Mouse (Mus musculus) liver, adult (tissue): ENCODE results near the gene Pramef25.
"Not testable (repeated sequence)": the region's sequence is repeated elsewhere in the genome, so short reads cannot be mapped to it uniquely, and the experiment has no call there.

Source experiments
- GATA4 ChIP-seq: IDR thresholded peaks from 2 replicates; pipeline ENCODE4 v1.6.1; 2014; ENCODE audit warnings: mild to moderate bottlenecking, low read length; ENCODE audit not compliant: insufficient replicate concordance

Pramef25 gene

DNA sequence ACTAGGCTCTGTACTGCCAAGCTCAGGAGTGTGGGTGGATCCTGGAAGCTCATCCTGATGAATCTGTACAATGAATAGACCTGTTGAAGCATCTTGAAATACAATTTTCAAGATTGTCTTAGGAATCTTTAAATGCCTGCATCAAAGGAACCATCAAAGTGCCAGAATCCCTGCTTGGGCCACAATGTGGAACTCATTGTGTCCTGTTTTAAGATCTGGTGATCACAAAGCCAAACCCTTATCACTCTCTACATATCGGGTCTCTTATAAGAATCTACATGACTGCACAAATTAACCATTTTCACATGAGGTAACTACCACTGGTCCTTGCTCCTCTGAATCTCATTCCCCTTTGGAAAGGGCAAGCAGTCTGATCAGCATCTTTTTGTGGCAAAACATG lies at the start of gene Pramef25:
TSS of gene Pramef25 (minus strand) at position 101 of the 400 bp plus-strand sequence.
- not testable (repeated sequence) for TF ChIP-seq GATA4

DNA sequence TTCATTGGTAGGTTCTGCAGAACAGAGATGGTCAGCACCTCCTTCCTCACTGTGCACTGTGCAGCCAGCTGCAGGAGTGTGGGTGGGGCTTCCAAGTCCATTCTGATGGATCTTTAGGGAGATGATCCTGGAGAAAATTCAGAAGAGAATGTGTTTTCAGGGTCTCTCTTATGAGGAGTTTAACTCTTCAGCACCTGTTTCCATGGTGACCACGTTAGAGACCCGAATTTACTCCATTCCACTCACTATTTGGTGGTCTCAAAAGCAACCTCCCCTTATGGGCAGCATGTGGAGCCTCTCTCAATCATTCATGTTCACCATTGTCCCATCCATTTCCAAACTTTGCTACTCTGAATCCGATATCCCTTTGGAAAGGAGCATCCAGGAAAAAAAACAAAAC lies 43.5 kb upstream of the Pramef25 start, which contains the start of gene Pramef17:
TSS of gene Pramef17 (minus strand) at position 101 of the 400 bp plus-strand sequence.
- not testable (repeated sequence) for TF ChIP-seq GATA4

DNA sequence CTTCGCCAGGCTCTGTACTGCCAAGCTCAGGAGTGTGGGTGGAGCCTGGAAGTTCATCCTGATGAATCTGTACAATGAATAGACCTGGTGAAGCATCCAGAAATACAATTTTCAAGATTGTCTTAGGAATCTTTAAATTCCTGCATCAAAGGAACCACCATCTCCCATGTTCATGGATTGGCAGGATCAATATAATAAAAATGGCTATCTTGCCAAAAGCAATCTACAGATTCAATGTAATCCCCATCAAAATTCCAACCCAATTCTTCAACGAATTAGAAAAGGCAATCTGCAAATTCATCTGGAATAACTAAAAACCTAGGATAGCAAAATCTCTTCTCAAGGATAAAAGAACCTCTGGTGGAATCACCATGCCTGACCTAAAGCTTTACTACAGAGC lies 16.0 kb upstream of the Pramef25 start, which contains the start of gene Gm13101:
TSS of gene Gm13101 (minus strand) at position 101 of the 400 bp plus-strand sequence.
- TF ChIP-seq GATA4, result not testable (repeated sequence)

DNA sequence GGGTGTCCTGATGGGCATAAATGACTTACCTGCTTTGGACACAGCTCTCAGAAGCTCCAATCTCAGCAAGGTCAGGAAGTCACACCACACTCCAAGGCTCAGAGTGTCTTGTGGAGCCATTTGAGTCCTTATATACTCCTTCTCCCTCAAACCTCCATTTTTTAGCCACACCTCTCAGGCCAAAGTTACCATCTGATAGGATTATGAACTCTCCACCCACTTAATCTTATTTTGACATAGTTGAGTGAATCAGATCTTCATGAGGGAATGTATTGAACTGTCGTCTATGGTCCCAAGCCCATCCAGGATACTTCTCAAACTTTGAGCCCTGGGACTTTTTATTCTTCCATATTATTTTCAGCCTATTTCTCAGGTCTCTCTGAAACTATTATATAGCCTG lies 50.5 kb downstream of the Pramef25 start, which contains the start of gene Pramef6:
TSS of gene Pramef6 (minus strand) at position 101 of the 400 bp plus-strand sequence.
- not testable (repeated sequence) for TF ChIP-seq GATA4
